Mouse (Mus musculus) thymus, postnatal 36 days (tissue): ENCODE data around the gene Krt25.

ENCODE experiments used
- DNase-seq, 2 experiments: peaks; one replicate each; pipeline ENCODE4 v3.0.0; 2022; ENCODE audit warnings: mixed read lengths in 2 of 2

Krt25 gene

GRCm38 (mm10) chr11:99276786-99277185, 46.0 kb downstream of the Krt25 start:
- DNase-seq = no peak

GRCm38 (mm10) chr11:99275624-99276023, 47.1 kb downstream of the Krt25 start:
- DNase-seq = no peak

GRCm38 (mm10) chr11:99272721-99273120, 50.0 kb downstream of the Krt25 start:
- DNase-seq = no peak

GRCm38 (mm10) chr11:99269192-99269591, 53.6 kb downstream of the Krt25 start:
- no peak for DNase-seq

- no peak for DNase-seq
Measured at GRCm38 (mm10) chr11:99265796-99266195, 57.0 kb downstream of the Krt25 start.
